Mouse (Mus musculus) liver, embryonic 11.5 days (tissue): ENCODE measurements at regions not wholly inside any gene's neighbourhood (a gene's known extent, or its start where the extent isn't known, plus 50 kb on each side); places are given as distances from the start of the nearest gene placed in this dataset.

Experiments used
- ATAC-seq: fragments of 200-750 bp; cut with Nextera tagmentation; replicated peaks from 2 replicates; pipeline ENCODE4 v1.8.0; 2017; ENCODE audit warnings: moderate number of reproducible peaks, mild to moderate bottlenecking, moderate TSS enrichment, moderate library complexity; ENCODE audit not compliant: low FRiP score
- DNase-seq: peaks from one replicate; pipeline ENCODE4 v3.0.0-alpha.2; 2017; ENCODE audit warnings: low spot score
- H3K27ac ChIP-seq: fragments of 300-500 bp; sonication (generic); 2 replicates; pipeline ENCODE4 v1.5.1; 2014; ENCODE audit warnings: mild to moderate bottlenecking, low read depth, low read length, control low read depth
- H3K27me3 ChIP-seq: fragments of 300-500 bp; sonication (generic); replicated peaks from 2 replicates; pipeline ENCODE4 v1.6.1; 2014; ENCODE audit warnings: low read length, mixed read lengths; ENCODE audit not compliant: control insufficient read depth, insufficient read depth
- H3K36me3 ChIP-seq: fragments of 300-500 bp; sonication (generic); 2 replicates; pipeline ENCODE4 v1.6.1; 2014; ENCODE audit warnings: mild to moderate bottlenecking, low read length, moderate library complexity, mixed read lengths; ENCODE audit not compliant: control insufficient read depth, insufficient read depth
- H3K4me1 ChIP-seq: fragments of 300-500 bp; sonication (generic); replicated peaks from 2 replicates; pipeline ENCODE4 v1.6.1; 2014; ENCODE audit warnings: low read length, mixed read lengths; ENCODE audit not compliant: control insufficient read depth, insufficient read depth
- H3K4me2 ChIP-seq: fragments of 300-500 bp; sonication (generic); 2 replicates; pipeline ENCODE4 v1.6.1; 2014; ENCODE audit warnings: mild to moderate bottlenecking, control low read depth, moderate library complexity
- H3K4me3 ChIP-seq: fragments of 300-500 bp; sonication (generic); 2 replicates; pipeline ENCODE4 v1.5.1; 2014; ENCODE audit warnings: low read depth, low read length, control low read depth
- H3K9ac ChIP-seq: fragments of 300-500 bp; sonication (generic); 2 replicates; pipeline ENCODE4 v1.6.1; 2014; ENCODE audit warnings: low read depth, low read length, control low read depth
- H3K9me3 ChIP-seq: fragments of 300-500 bp; sonication (generic); 2 replicates; pipeline ENCODE4 v1.6.1; 2016; ENCODE audit warnings: low read length, inconsistent platforms, mixed read lengths; ENCODE audit not compliant: control insufficient read depth
- WGBS: fragments of 180-500 bp; shearing (Covaris S2); extraction: QIAGEN DNeasy Blood & Tissue Kit; methylation state at CpG from one replicate; pipeline ENCODE4 v1.1.7; 2014; 5-methylcytosine and 5-hydroxymethylcytosine counted together

GRCm38 (mm10) chr13:57307971-57308903, 412.4 kb upstream of the Trpc7 start:
- Histone ChIP-seq H3K27me3 (no peaks in the 10 kb centered on the region), H3K9ac (no peak overlapping the region), H3K4me1 (no peaks in the 10 kb centered on the region), H3K9me3 (no peaks in the 10 kb centered on the region), H3K4me3 (no peak overlapping the region), H3K27ac (no peak overlapping the region), H3K36me3 (no peaks in the 10 kb centered on the region), H3K4me2 (no peak overlapping the region)
- ATAC-seq (no peak), DNase-seq (no peak)
- 40% methylated on average over 20 of the region's 20 CpGs for WGBS

DNA sequence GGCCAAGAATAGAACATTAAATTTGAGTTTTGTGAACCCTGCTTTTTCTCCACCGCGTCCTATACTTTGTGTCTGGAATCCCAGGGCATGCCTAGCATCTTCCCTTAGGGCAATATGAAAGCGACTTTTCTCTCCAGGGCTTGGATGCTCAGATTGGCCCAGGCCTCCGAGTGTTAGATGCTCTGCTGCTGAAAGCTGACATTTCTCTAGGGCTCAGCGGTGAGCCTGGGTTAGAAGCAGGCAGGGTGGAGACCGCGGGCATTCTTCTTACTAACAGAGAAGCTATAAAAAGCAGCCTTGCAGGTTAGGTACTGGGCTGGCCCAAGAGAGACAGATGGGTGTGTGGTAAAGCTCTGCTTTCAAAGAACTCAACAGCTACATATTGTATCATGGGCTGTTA, 409.8 kb upstream of the Trpc7 start:
- no peaks in the 10 kb centered on the region for H3K9me3 ChIP-seq
- no peak overlapping the region for H3K9ac ChIP-seq
- no peaks in the 10 kb centered on the region for H3K4me1 ChIP-seq
- no peaks in the 10 kb centered on the region for H3K36me3 ChIP-seq
- DNase-seq (no peak), ATAC-seq (no peak)
- H3K4me3 ChIP-seq, result no peak overlapping the region
- no peak overlapping the region for H3K4me2 ChIP-seq
- H3K27ac ChIP-seq, result no peak overlapping the region
- WGBS, result 86% methylated on average over 7 of the region's 7 CpGs
- H3K27me3 ChIP-seq, result no peaks in the 10 kb centered on the region

DNA sequence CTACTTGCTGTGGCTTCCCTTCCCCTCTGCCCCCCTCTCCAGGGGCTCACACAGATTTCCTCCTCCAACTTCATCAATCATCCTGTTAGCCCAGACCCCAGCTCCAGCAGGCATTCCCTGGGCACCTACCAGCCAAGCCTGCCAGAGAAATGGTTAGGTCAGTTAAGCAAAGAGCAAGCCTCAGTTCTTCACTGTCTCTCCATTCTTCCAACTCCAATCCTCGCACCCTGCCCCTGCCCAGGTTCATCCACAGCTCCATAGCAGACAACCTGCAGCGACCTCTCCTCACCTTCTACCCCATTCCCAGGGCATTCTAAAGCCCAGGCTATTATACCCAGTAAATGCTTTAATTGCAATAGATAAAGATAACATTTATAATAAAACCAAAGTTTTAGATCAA, 408.0 kb upstream of the Trpc7 start:
- H3K27me3 ChIP-seq, result no peaks in the 10 kb centered on the region
- H3K4me2 ChIP-seq, result no peak overlapping the region
- no peaks in the 10 kb centered on the region for H3K36me3 ChIP-seq
- H3K9ac ChIP-seq, result no peak overlapping the region
- H3K4me3 ChIP-seq, result no peak overlapping the region
- H3K27ac ChIP-seq, result no peak overlapping the region
- DNase-seq, result no peak
- H3K9me3 ChIP-seq, result no peaks in the 10 kb centered on the region
- no peak for ATAC-seq
- 75% methylated on average over 2 of the region's 2 CpGs for WGBS
- H3K4me1 ChIP-seq, result no peaks in the 10 kb centered on the region

- H3K9ac ChIP-seq, result no peak overlapping the region
- no peaks in the 10 kb centered on the region for H3K36me3 ChIP-seq
- no peaks in the 10 kb centered on the region for H3K27me3 ChIP-seq
- no peaks in the 10 kb centered on the region for H3K4me1 ChIP-seq
- no peak overlapping the region for H3K4me3 ChIP-seq
- no peak overlapping the region for H3K27ac ChIP-seq
- no peak for DNase-seq
- WGBS, result 78% methylated on average over 9 of the region's 9 CpGs
- ATAC-seq, result no peak
- no peak overlapping the region for H3K4me2 ChIP-seq
- no peaks in the 10 kb centered on the region for H3K9me3 ChIP-seq
These were observed 396.1 kb upstream of the Trpc7 start for GRCm38 (mm10) chr13:57291737-57292490.

DNA sequence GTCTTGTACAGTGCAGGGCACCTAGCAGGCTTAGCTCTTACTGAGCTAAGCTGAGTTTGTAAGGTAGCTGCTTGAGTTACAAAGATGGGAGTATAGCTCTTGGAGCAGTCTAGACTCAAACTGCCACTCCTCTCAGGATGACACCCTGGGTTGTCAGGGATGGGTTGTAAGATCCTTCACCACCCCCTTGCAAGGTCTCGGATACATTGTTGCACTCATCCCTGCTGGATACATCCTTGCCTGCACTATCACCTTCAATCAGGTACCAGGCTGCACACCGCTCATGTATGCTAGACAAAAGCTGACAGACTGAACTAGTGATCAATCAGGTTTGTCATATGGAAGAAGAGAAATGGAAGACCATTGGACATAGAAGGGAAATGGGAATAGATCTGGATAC, 390.4 kb upstream of the Trpc7 start:
- no peaks in the 10 kb centered on the region for H3K4me1 ChIP-seq
- no peak overlapping the region for H3K4me2 ChIP-seq
- no peak overlapping the region for H3K27ac ChIP-seq
- H3K9ac ChIP-seq, result no peak overlapping the region
- H3K27me3 ChIP-seq, result no peaks in the 10 kb centered on the region
- no peaks in the 10 kb centered on the region for H3K36me3 ChIP-seq
- 79% methylated on average over 2 of the region's 2 CpGs for WGBS
- ATAC-seq, result no peak
- no peak overlapping the region for H3K4me3 ChIP-seq
- no peak for DNase-seq
- H3K9me3 ChIP-seq, result no peaks in the 10 kb centered on the region

DNA sequence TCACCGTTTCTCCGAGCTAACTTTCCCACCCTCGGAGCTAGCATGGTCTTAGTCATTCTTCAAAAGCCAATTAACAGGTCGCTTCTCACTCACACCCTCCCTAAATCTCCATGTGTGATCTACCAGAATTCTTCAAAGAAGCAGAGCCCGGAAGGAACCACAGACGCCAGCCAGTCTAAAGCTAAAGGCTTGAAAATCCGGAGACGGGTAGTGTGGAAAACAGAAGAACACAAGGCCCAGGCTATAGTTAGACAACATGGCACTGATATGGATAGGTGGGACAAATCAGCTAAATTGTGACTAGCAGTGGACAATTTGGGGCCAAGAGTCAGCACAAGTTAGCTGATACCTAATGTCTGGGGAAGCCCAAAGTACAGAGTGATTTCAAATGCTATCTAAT, 387.0 kb upstream of the Trpc7 start:
- no peaks in the 10 kb centered on the region for H3K27me3 ChIP-seq

DNA sequence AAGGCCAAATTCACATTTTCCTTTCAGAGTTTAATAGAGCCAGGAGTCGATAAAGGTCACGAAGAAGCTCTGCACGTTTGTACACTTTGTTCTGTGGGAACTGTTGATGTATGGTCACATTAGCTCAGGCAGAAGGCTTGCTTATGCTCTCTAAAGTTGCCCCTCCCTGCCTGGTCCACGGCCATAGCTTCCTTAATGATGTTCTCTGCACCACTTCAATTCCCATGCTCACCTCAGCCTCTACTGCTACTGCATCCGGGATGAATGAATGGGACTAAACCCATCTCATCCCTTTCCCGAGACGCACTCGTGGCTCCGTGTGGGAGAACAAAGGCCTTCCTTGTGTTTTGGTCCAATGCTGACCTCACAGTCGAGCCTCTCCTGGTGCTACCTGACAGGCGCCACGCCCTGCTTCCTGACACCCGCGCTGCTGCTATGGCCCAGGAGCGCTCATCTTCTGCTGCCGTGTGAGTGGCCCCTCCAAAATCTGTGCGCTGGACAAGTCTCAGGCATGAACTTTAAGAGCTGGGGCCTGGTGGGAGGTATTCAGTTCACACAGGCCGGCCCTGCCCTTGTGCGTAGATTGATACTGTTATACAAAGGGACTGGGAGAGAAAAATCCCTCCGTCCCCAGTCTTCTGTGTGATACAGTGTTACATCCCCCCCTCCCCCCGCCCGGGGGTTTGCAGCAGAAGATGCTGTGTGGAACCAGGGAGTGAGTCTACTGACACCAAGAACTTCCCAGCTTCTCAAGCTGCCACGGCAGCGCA, 386.3 kb upstream of the Trpc7 start:
- no peak overlapping the region for H3K4me2 ChIP-seq
- 39% methylated on average over 24 of the region's 24 CpGs for WGBS
- no peaks in the 10 kb centered on the region for H3K4me1 ChIP-seq
- no peaks in the 10 kb centered on the region for H3K9me3 ChIP-seq
- no peak overlapping the region for H3K4me3 ChIP-seq
- H3K27me3 ChIP-seq, result no peaks in the 10 kb centered on the region
- DNase-seq, result no peak
- H3K36me3 ChIP-seq, result no peaks in the 10 kb centered on the region
- no peak overlapping the region for H3K27ac ChIP-seq
- ATAC-seq, result no peak
- no peak overlapping the region for H3K9ac ChIP-seq

More for the DNA sequence above, 387.0 kb upstream of the Trpc7 start:
- no peaks in the 10 kb centered on the region for H3K4me1 ChIP-seq
- H3K9me3 ChIP-seq, result no peaks in the 10 kb centered on the region
- no peak overlapping the region for H3K4me2 ChIP-seq
- no peaks in the 10 kb centered on the region for H3K36me3 ChIP-seq
- ATAC-seq (no peak), DNase-seq (no peak)
- no peak overlapping the region for H3K9ac ChIP-seq
- no peak overlapping the region for H3K27ac ChIP-seq
- no peak overlapping the region for H3K4me3 ChIP-seq
- 22% methylated on average over 8 of the region's 8 CpGs for WGBS

- no peak overlapping the region for H3K4me2 ChIP-seq
- no peak for ATAC-seq
- DNase-seq, result no peak
- no peaks in the 10 kb centered on the region for H3K9me3 ChIP-seq
- H3K27me3 ChIP-seq, result no peaks in the 10 kb centered on the region
- H3K36me3 ChIP-seq, result no peaks in the 10 kb centered on the region
- H3K27ac ChIP-seq, result no peak overlapping the region
- WGBS, result 24% methylated on average over 3 of the region's 3 CpGs
- H3K9ac ChIP-seq, result no peak overlapping the region
- no peak overlapping the region for H3K4me3 ChIP-seq
- no peaks in the 10 kb centered on the region for H3K4me1 ChIP-seq
These were observed 385.7 kb upstream of the Trpc7 start for GRCm38 (mm10) chr13:57281504-57281903.
